Mouse (Mus musculus) hindbrain, embryonic 13.5 days (tissue): ENCODE data around the gene Dnajc7. TPM values are rescaled to one million over a fixed set of nuclear protein-coding genes. Genes with fewer than 3 reads are reported as not detected.
A peak's percentile ranks its signal among the peaks of the same experiment; 100 is the strongest.

Source experiments
- ATAC-seq: fragments of 200-750 bp; cut with Nextera tagmentation; 2 replicates; pipeline ENCODE4 v1.8.0; 2017; ENCODE audit warnings: moderate TSS enrichment; ENCODE audit not compliant: low FRiP score
- H3K27ac ChIP-seq: fragments of 300-500 bp; sonication (generic); 2 replicates; pipeline ENCODE4 v1.5.1; 2015; ENCODE audit warnings: inconsistent platforms, mild to moderate bottlenecking, moderate library complexity
- H3K27me3 ChIP-seq: fragments of 300-500 bp; sonication (generic); 2 replicates; pipeline ENCODE4 v1.6.1; 2015; ENCODE audit warnings: mild to moderate bottlenecking, inconsistent platforms
- H3K36me3 ChIP-seq: fragments of 300-500 bp; sonication (generic); 2 replicates; pipeline ENCODE4 v1.6.1; 2015; ENCODE audit warnings: mild to moderate bottlenecking, inconsistent platforms
- H3K4me1 ChIP-seq: fragments of 300-500 bp; sonication (generic); replicated peaks from 2 replicates; pipeline ENCODE4 v1.6.1; 2015; ENCODE audit warnings: inconsistent platforms
- H3K4me2 ChIP-seq: fragments of 300-500 bp; sonication (generic); 2 replicates; pipeline ENCODE4 v1.6.1; 2015; ENCODE audit warnings: inconsistent platforms, mild to moderate bottlenecking, moderate library complexity
- H3K4me3 ChIP-seq: fragments of 300-500 bp; sonication (generic); 2 replicates; pipeline ENCODE4 v1.5.1; 2015; ENCODE audit warnings: mild to moderate bottlenecking, inconsistent platforms
- H3K9ac ChIP-seq: fragments of 300-500 bp; sonication (generic); 2 replicates; pipeline ENCODE4 v1.6.1; 2015; ENCODE audit warnings: mild to moderate bottlenecking, inconsistent platforms
- H3K9me3 ChIP-seq: fragments of 300-500 bp; sonication (generic); 2 replicates; pipeline ENCODE4 v1.6.1; 2016; ENCODE audit warnings: inconsistent platforms
- WGBS: fragments of 180-500 bp; shearing (Covaris S2); methylation state at CpG from one replicate; pipeline ENCODE4 v1.1.7; 2015; 5-methylcytosine and 5-hydroxymethylcytosine counted together
- polyA plus RNA-seq: library from polyadenylated mRNA; unstranded; fragments of >200 nt; fragmentation: Nextera tagmentation; extraction: Ambion mirVana; gene quantifications from 2 replicates; pipeline ENCODE4 v1.2.1, GENCODE M21; 2015

Gene Dnajc7
- polyA plus RNA-seq, 1 experiment from 2014 or later = 308 TPM

GRCm38 (mm10) chr11:100559476-100559875 is 60.5 kb downstream of the Dnajc7 start:
- Histone ChIP-seq H3K4me2 (no peak overlapping the region), H3K27ac (no peak overlapping the region), H3K4me3 (no peak overlapping the region), H3K9me3 (no peaks in the 10 kb centered on the region), H3K36me3 (no peaks in the 10 kb centered on the region), H3K9ac (no peak overlapping the region), H3K27me3 (no peaks in the 10 kb centered on the region), H3K4me1 (0 out of 2 replicates have a peak, but pooled peaks cover 5% of the 10 kb centered on the region)
- ATAC-seq = no peak
- 50% methylated on average over 7 of the region's 7 CpGs for WGBS

DNA sequence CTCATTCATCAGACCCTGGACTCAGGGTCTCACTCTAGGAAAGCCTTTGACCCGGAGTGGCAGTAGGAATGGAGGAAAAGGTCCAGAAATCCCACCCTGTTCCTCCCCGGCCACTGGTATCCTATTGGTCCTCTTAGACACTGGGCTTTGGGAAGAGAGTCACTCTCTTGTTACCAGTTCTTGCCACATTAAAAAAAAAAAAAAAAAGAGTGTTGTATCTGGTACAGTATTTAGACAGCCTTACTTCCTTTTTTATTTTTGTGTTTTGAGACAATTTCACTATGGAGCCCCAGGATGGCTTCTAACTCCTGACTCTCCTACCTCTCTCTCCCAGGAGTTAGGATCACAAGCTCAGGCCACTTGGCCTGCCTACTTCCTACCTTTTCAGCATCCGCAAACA is 62.4 kb downstream of the Dnajc7 start:
- Histone ChIP-seq H3K9ac (no peak overlapping the region), H3K36me3 (no peaks in the 10 kb centered on the region), H3K4me2 (no peak overlapping the region), H3K9me3 (no peaks in the 10 kb centered on the region), H3K4me1 (0 out of 2 replicates have a peak, but pooled peaks cover 5% of the 10 kb centered on the region), H3K27me3 (no peaks in the 10 kb centered on the region), H3K4me3 (no peak overlapping the region), H3K27ac (no peak overlapping the region)
- 72% methylated on average over 3 of the region's 3 CpGs for WGBS
- no peak for ATAC-seq

DNA sequence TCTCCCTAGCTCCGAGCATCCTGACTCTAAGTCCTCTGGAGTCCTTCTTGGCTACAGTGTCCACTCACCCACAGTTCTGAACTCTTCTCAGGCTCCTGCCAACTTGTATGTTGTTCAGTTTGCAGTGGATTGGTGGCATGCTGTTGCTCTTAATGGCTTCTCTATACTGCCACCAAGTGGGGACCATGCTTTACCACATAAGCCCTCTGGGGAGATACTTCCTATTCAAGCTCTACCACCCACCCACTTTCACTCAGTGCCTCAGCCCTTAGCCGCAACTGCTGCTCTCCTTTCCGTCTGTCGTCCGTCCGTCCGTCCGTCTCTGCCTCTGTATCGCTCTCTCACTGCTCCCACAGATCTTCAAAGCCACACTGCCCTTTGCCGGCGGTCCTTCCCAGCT is 64.4 kb downstream of the Dnajc7 start:
- 14% methylated on average over 11 of the region's 11 CpGs for WGBS
- H3K27me3 ChIP-seq = no peaks in the 10 kb centered on the region
- no peaks in the 10 kb centered on the region for H3K36me3 ChIP-seq
- H3K4me1 ChIP-seq = 0 out of 2 replicates have a peak, but pooled peaks cover 5% of the 10 kb centered on the region
- H3K4me3 ChIP-seq = no peak overlapping the region
- peak overlapping the region; percentile 55; the same call in 1 of the 2 replicates for H3K9ac ChIP-seq
- H3K9me3 ChIP-seq = no peaks in the 10 kb centered on the region
- ATAC-seq = no peak
- peak overlapping the region; percentile 26; the same call in 1 of the 2 replicates for H3K4me2 ChIP-seq
- no peak overlapping the region for H3K27ac ChIP-seq

GRCm38 (mm10) chr11:100552842-100553241 is 67.1 kb downstream of the Dnajc7 start:
- H3K4me1 ChIP-seq = 0 out of 2 replicates have a peak, but pooled peaks cover 5% of the 10 kb centered on the region
- H3K9ac ChIP-seq = no peak overlapping the region
- H3K36me3 ChIP-seq = no peaks in the 10 kb centered on the region
- WGBS = 78% methylated on average over 4 of the region's 4 CpGs
- H3K27ac ChIP-seq = no peak overlapping the region
- 0 out of 2 replicates have a peak, but pooled peaks cover 3% of the 10 kb centered on the region for H3K27me3 ChIP-seq
- no peak for ATAC-seq
- no peak overlapping the region for H3K4me2 ChIP-seq
- H3K9me3 ChIP-seq = no peaks in the 10 kb centered on the region
- H3K4me3 ChIP-seq = no peak overlapping the region

GRCm38 (mm10) chr11:100550101-100550500 is 69.9 kb downstream of the Dnajc7 start:
- no peak overlapping the region for H3K4me3 ChIP-seq
- no peak for ATAC-seq
- no peak overlapping the region for H3K27ac ChIP-seq
- no peak overlapping the region for H3K9ac ChIP-seq
- 0 out of 2 replicates have a peak, but pooled peaks cover 3% of the 10 kb centered on the region for H3K27me3 ChIP-seq
- 78% methylated on average over 6 of the region's 6 CpGs for WGBS
- H3K4me2 ChIP-seq = no peak overlapping the region
- peaks cover 11% of the 10 kb centered on the region for H3K4me1 ChIP-seq
- no peaks in the 10 kb centered on the region for H3K9me3 ChIP-seq
- H3K36me3 ChIP-seq = no peaks in the 10 kb centered on the region

DNA sequence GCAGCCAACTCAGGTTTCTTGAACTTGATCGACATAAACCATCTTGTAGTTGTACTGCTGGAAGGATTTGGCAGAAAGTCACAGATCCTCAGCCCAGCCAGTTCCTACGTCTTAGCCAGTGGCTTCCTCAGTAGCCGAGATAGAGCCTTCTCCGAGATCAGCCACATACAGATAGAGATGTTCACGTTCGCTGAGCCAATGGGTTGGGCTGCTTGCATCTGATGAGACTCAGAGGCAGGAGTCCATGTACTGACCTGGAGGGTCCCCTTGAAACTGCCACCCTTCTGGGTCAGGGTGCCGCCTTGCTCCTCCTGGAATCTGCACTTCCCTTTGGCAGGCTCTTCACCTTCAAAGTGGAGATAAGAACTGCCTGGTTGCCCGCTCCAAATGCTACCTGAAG is 70.5 kb downstream of the Dnajc7 start:
- H3K9ac ChIP-seq = no peak overlapping the region
- no peak for ATAC-seq
- no peak overlapping the region for H3K27ac ChIP-seq
- H3K27me3 ChIP-seq = 0 out of 2 replicates have a peak, but pooled peaks cover 3% of the 10 kb centered on the region
- H3K36me3 ChIP-seq = no peaks in the 10 kb centered on the region
- no peaks in the 10 kb centered on the region for H3K9me3 ChIP-seq
- 90% methylated on average over 8 of the region's 8 CpGs for WGBS
- H3K4me3 ChIP-seq = no peak overlapping the region
- peaks cover 17% of the 10 kb centered on the region for H3K4me1 ChIP-seq
- no peak overlapping the region for H3K4me2 ChIP-seq

- no peaks in the 10 kb centered on the region for H3K9me3 ChIP-seq
- no peaks in the 10 kb centered on the region for H3K36me3 ChIP-seq
- no peak for ATAC-seq
- no peak overlapping the region for H3K4me2 ChIP-seq
- no peak overlapping the region for H3K4me3 ChIP-seq
- WGBS = 85% methylated on average over 6 of the region's 6 CpGs
- no peak overlapping the region for H3K9ac ChIP-seq
- H3K27me3 ChIP-seq = 0 out of 2 replicates have a peak, but pooled peaks cover 3% of the 10 kb centered on the region
- H3K27ac ChIP-seq = no peak overlapping the region
- peaks cover 18% of the 10 kb centered on the region for H3K4me1 ChIP-seq
These were observed 71.8 kb downstream of the Dnajc7 start for GRCm38 (mm10) chr11:100548141-100548540.

- no peaks in the 10 kb centered on the region for H3K9me3 ChIP-seq
- H3K27ac ChIP-seq = no peak overlapping the region
- H3K9ac ChIP-seq = no peak overlapping the region
- no peak for ATAC-seq
- no peak overlapping the region for H3K4me2 ChIP-seq
- 89% methylated on average over 6 of the region's 6 CpGs for WGBS
- no peak overlapping the region for H3K4me3 ChIP-seq
- peaks cover 18% of the 10 kb centered on the region for H3K4me1 ChIP-seq
- H3K27me3 ChIP-seq = 0 out of 2 replicates have a peak, but pooled peaks cover 3% of the 10 kb centered on the region
- no peaks in the 10 kb centered on the region for H3K36me3 ChIP-seq
These were observed 73.0 kb downstream of the Dnajc7 start for GRCm38 (mm10) chr11:100546955-100547354.

DNA sequence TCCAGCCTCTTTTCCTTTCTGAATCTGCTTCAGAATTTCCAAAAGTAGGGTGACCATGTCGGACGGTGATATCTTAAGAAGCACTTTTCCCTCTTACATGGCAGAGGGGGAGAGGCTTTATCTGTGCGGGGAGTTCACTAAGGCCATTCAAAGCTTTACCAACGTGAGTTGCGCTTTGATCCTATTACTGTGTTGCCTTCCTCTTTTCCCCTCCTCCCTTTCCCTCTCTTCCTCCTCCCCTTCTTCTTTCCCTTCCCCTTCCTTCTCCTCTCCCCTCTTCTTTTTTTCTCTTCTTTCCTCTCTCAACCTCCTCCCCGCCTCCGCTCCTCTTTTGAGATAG is 74.3 kb downstream of the Dnajc7 start:
- H3K4me3 ChIP-seq = peak overlapping the region; percentile 47
- H3K27ac ChIP-seq = peak overlapping the region; percentile 79
- H3K9ac ChIP-seq = peak overlapping the region; percentile 66
- 0 out of 2 replicates have a peak, but pooled peaks cover 3% of the 10 kb centered on the region for H3K27me3 ChIP-seq
- WGBS = 26% methylated on average over 7 of the region's 7 CpGs
- peaks cover 18% of the 10 kb centered on the region for H3K4me1 ChIP-seq
- peak overlapping the region; percentile 68 for H3K4me2 ChIP-seq
- peak; percentile 61 for ATAC-seq
- no peaks in the 10 kb centered on the region for H3K36me3 ChIP-seq
- no peaks in the 10 kb centered on the region for H3K9me3 ChIP-seq

- peak; percentile 95 for ATAC-seq
These were observed 74.9 kb downstream of the Dnajc7 start, which contains the start of gene Ttc25 for GRCm38 (mm10) chr11:100544832-100545745. Ttc25 (plus strand) TSS chr11:100545607.

GRCm38 (mm10) chr11:100541577-100541976 is 78.4 kb downstream of the Dnajc7 start:
- 86% methylated on average over 2 of the region's 2 CpGs for WGBS
- no peak overlapping the region for H3K4me2 ChIP-seq

More at GRCm38 (mm10) chr11:100544832-100545745, 74.9 kb downstream of the Dnajc7 start, which contains the start of gene Ttc25:
- peak within 1 kb of the TSS; percentile 66 for H3K9ac ChIP-seq
- H3K4me3 ChIP-seq = peak within 1 kb of the TSS; percentile 47
- H3K9me3 ChIP-seq = no peaks in the 10 kb centered on the region
- H3K27me3 ChIP-seq = 0 out of 2 replicates have a peak, but pooled peaks cover 3% of the 10 kb centered on the region
- peak within 1 kb of the TSS; percentile 79 for H3K27ac ChIP-seq
- peaks cover 18% of the 10 kb centered on the region for H3K4me1 ChIP-seq
- WGBS = 4% methylated on average over 28 of the region's 28 CpGs
- H3K36me3 ChIP-seq = no peaks in the 10 kb centered on the region
- H3K4me2 ChIP-seq = peak within 1 kb of the TSS; percentile 68

DNA sequence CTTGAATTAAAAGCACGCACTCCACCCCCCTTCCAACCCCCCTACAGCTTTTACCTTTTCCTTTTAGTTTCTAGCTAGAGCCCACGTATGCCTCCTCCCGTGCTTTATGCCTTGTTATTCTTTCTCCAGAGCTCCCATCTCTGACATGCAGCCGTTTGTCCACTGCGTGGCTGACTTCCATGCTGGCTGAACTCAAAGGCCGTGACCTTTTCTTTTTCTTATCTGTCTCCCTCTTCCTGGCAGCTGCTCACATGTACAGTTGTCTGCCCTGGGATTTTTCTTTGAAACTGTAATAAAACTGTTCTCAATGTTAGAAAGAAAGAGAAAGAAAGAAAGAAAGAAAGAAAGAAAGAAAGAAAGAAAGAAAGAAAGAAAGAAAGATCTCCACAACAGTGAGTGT is 79.0 kb downstream of the Dnajc7 start:
- no peak overlapping the region for H3K4me2 ChIP-seq
- H3K4me1 ChIP-seq = peaks cover 14% of the 10 kb centered on the region
- H3K9me3 ChIP-seq = no peaks in the 10 kb centered on the region
- no peak overlapping the region for H3K4me3 ChIP-seq
- H3K27me3 ChIP-seq = no peaks in the 10 kb centered on the region
- no peak overlapping the region for H3K9ac ChIP-seq
- H3K36me3 ChIP-seq = no peaks in the 10 kb centered on the region
- no peak overlapping the region for H3K27ac ChIP-seq
- ATAC-seq = no peak
- WGBS = 52% methylated on average over 6 of the region's 6 CpGs

More at GRCm38 (mm10) chr11:100541577-100541976, 78.4 kb downstream of the Dnajc7 start:
- H3K9me3 ChIP-seq = no peaks in the 10 kb centered on the region
- no peak overlapping the region for H3K27ac ChIP-seq
- H3K9ac ChIP-seq = no peak overlapping the region
- H3K27me3 ChIP-seq = no peaks in the 10 kb centered on the region
- ATAC-seq = no peak
- no peak overlapping the region for H3K4me3 ChIP-seq
- H3K4me1 ChIP-seq = peaks cover 18% of the 10 kb centered on the region
- H3K36me3 ChIP-seq = no peaks in the 10 kb centered on the region
